Mouse (Mus musculus) CD4-positive, CD25-positive, alpha-beta regulatory T cell, adult 4 months (primary cell): ENCODE results near the gene Ankrd63. TPM values are rescaled to one million over a fixed set of nuclear protein-coding genes. Genes with fewer than 3 reads are reported as not detected.
A peak's percentile ranks its signal among the peaks of the same experiment; 100 is the strongest.
"Not testable (repeated sequence)": the region's sequence is repeated elsewhere in the genome, so short reads cannot be mapped to it uniquely, and the experiment has no call there.

Experiments used
- ATAC-seq: one replicate; pipeline ENCODE4 v1.8.0; 2017
- polyA plus RNA-seq, 2 experiments: library from polyadenylated mRNA; unstranded; fragments of 100-300 nt; shearing (Covaris generic); gene quantifications; one replicate each; pipeline ENCODE4 v1.2.1; 2017

Ankrd63 gene
- polyA plus RNA-seq, 2 experiments from 2014 or later = not detected

GRCm38 (mm10) chr2:118659493-118659892, 44.3 kb downstream of the Ankrd63 start:
- peak; percentile 39 for ATAC-seq

- ATAC-seq = peak; percentile 26
Measured at GRCm38 (mm10) chr2:118659077-118659476, 44.7 kb downstream of the Ankrd63 start.

GRCm38 (mm10) chr2:118658457-118658856, 45.3 kb downstream of the Ankrd63 start:
- no peak for ATAC-seq

GRCm38 (mm10) chr2:118656688-118657281, 47.0 kb downstream of the Ankrd63 start:
- no peak for ATAC-seq

DNA sequence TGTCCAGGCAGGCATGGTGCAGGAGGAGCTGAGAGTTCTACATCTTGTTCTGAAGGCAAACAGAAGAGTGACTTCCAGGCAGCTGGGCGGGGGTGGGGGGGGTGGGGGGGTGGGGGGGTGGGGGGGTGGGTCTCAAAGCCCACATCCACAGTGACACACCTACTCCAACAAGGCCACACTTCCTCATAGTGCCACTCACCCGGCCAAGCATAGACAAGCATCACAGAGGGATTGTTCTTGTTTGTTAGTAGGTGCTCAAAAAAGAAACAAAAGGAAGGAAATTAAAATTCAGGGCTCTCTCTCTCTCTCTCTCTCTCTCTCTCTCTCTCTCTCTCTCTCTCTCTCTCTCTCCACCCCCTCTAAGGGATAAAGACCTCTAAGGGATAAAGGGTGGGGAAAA, 53.1 kb downstream of the Ankrd63 start:
- ATAC-seq = not testable (repeated sequence)

Other genes starting within 250 kb of the Ankrd63 start
- 100 to 1,000 TPM; 272 to 283 TPM for gene Srp14, start 224.3 kb downstream of the Ankrd63 start, polyA plus RNA-seq
- 1 to 10 TPM; 1.3 to 4.2 TPM for gene Bmf, start 154.3 kb downstream of the Ankrd63 start, polyA plus RNA-seq
- gene Bub1b, start 105.8 kb downstream of the Ankrd63 start, polyA plus RNA-seq = 10 to 100 TPM in 1 of 2 experiments, 1 to 10 TPM in 1; 3.0 to 11.1 TPM
- 1 to 10 TPM in 1 of 2 experiments, under 1 TPM in 1; 0.13 to 1.3 TPM for gene Pak6, start 40.7 kb downstream of the Ankrd63 start, polyA plus RNA-seq
- gene Plcb2, start 24.5 kb upstream of the Ankrd63 start, polyA plus RNA-seq = 10 to 100 TPM; 15.7 to 20.8 TPM
- 10 to 100 TPM; 18.6 to 20.6 TPM for gene Inafm2, start 41.8 kb upstream of the Ankrd63 start, polyA plus RNA-seq
- gene Ccdc9b, start 58.7 kb upstream of the Ankrd63 start, polyA plus RNA-seq = not detected
- gene Phgr1, start 68.8 kb upstream of the Ankrd63 start, polyA plus RNA-seq = not detected
- not detected for gene Disp2, start 75.8 kb upstream of the Ankrd63 start, polyA plus RNA-seq
- gene Knstrn, start 110.0 kb upstream of the Ankrd63 start, polyA plus RNA-seq = 10 to 100 TPM; 12.8 to 15.2 TPM
- 10 to 100 TPM; 45.7 to 58.8 TPM for gene Ivd, start 158.0 kb upstream of the Ankrd63 start, polyA plus RNA-seq
- gene Bahd1, start 196.4 kb upstream of the Ankrd63 start, polyA plus RNA-seq = 1 to 10 TPM; 2.5 to 3.8 TPM
- gene Chst14, start 222.5 kb upstream of the Ankrd63 start, polyA plus RNA-seq = 1 to 10 TPM in 1 of 2 experiments, under 1 TPM in 1; 0.96 to 1.5 TPM